Mouse (Mus musculus): ENCODE measurements around the gene Serpinb8. TPM values are rescaled to one million over a fixed set of nuclear protein-coding genes. Genes with fewer than 3 reads are reported as not detected.

Gene Serpinb8
- polyA plus RNA-seq, 1 experiment from 2014 or later = 1.4 TPM

DNA sequence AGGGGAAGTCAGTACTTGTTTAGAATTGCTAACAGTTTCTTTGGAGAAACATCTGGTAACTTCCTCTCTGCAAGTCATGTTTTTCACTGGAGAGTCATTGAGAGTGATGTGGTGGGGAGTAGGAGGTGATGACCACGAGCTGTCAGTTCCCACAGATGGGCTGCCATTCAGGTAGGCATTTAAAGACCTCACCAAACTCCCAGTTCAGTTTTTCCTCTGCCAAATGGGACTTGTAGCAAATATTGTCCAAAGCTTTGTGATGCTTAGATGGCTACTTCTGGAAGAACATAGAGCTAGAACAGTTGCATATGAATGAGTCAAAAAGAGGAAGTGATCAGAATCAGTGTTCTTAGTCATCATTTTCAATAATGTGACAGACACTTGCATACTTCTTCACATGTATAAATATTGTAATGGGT is 5.8 kb upstream of the Serpinb8 start:
- H3K4me1 ChIP-seq (ENCODE audit: control insufficient read depth, insufficient read depth, low read length) = no peaks in the 10 kb centered on the region
- DNase-seq (ENCODE audit: low spot score) = no peak
- WGBS = 57% methylated on average over 1 of the region's 1 CpGs
- H3K9me3 ChIP-seq (replicated peaks; ENCODE audit: control insufficient read depth, low read length) = no peaks in the 10 kb centered on the region
- no peak overlapping the region for H3K4me2 ChIP-seq (ENCODE audit: low read depth, low read length)
- no peak overlapping the region for H3K4me3 ChIP-seq (ENCODE audit: low read depth, low read length)
- no peaks in the 10 kb centered on the region for H3K36me3 ChIP-seq (replicated peaks; ENCODE audit: control insufficient read depth, insufficient read depth, low read depth, low read length)
- no peaks in the 10 kb centered on the region for H3K27me3 ChIP-seq (ENCODE audit: control insufficient read depth, insufficient read depth, low read length)
- H3K9ac ChIP-seq (replicated peaks; ENCODE audit: low read length) = no peak overlapping the region
- no peak overlapping the region for H3K27ac ChIP-seq (replicated peaks; ENCODE audit: low read depth, low read length)
- ATAC-seq (replicated peaks; ENCODE audit: insufficient number of reproducible peaks, low FRiP score, low TSS enrichment, low read depth) = no peak

DNA sequence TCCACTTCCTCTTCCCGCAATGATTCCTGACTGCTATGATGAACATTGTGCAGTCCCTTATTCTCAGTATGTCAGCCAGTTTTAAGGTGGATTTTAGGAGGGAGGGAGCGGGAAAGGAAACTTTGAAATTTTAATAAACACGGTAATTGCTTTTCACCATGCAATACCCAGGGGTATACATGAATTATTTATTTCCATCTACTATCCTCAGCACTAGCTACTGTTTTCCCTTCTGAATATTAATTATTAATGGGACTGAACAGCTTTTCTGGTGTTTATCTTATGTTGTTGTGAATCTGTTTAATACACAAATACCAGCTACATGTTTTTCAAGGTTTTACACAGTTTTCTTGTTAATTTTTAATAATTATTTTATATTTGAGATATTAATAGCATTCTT is 4.9 kb upstream of the Serpinb8 start:
- WGBS = 80% methylated on average over 3 of the region's 3 CpGs
- Histone ChIP-seq H3K9ac (replicated peaks; ENCODE audit: low read length) (no peak overlapping the region), H3K9me3 (replicated peaks; ENCODE audit: control insufficient read depth, low read length) (no peaks in the 10 kb centered on the region), H3K4me2 (ENCODE audit: low read depth, low read length) (no peak overlapping the region), H3K4me1 (ENCODE audit: control insufficient read depth, insufficient read depth, low read length) (no peaks in the 10 kb centered on the region), H3K36me3 (replicated peaks; ENCODE audit: control insufficient read depth, insufficient read depth, low read depth, low read length) (no peaks in the 10 kb centered on the region), H3K4me3 (ENCODE audit: low read depth, low read length) (no peak overlapping the region), H3K27me3 (ENCODE audit: control insufficient read depth, insufficient read depth, low read length) (no peaks in the 10 kb centered on the region), H3K27ac (replicated peaks; ENCODE audit: low read depth, low read length) (no peak overlapping the region)
- DNase-seq (ENCODE audit: low spot score) = no peak
- ATAC-seq (replicated peaks; ENCODE audit: insufficient number of reproducible peaks, low FRiP score, low TSS enrichment, low read depth) = no peak

DNA sequence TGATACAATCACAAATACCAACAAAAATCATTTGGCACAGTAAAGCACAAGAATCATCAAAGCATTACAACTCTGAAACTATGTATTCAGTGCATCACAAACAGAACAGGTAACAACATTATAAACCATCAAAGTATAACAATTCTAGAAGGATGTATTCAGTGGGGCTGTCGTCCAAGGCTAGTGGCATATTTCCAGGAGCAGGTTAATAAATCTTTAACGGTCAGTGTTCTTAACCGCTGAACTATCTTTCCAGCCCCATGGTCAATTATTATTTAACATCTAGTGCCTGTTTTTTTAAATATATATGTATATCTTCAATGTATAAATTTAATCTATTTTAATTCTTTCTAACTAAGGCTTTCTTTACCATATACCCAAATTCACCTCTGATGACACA is 3.6 kb upstream of the Serpinb8 start:
- no peak overlapping the region for H3K4me3 ChIP-seq (ENCODE audit: low read depth, low read length)
- no peak overlapping the region for H3K9ac ChIP-seq (replicated peaks; ENCODE audit: low read length)
- WGBS = 94% methylated on average over 3 of the region's 3 CpGs
- no peaks in the 10 kb centered on the region for H3K9me3 ChIP-seq (replicated peaks; ENCODE audit: control insufficient read depth, low read length)
- H3K36me3 ChIP-seq (replicated peaks; ENCODE audit: control insufficient read depth, insufficient read depth, low read depth, low read length) = no peaks in the 10 kb centered on the region
- H3K27me3 ChIP-seq (ENCODE audit: control insufficient read depth, insufficient read depth, low read length) = no peaks in the 10 kb centered on the region
- no peak for ATAC-seq (replicated peaks; ENCODE audit: insufficient number of reproducible peaks, low FRiP score, low TSS enrichment, low read depth)
- H3K27ac ChIP-seq (replicated peaks; ENCODE audit: low read depth, low read length) = no peak overlapping the region
- H3K4me1 ChIP-seq (ENCODE audit: control insufficient read depth, insufficient read depth, low read length) = no peaks in the 10 kb centered on the region
- no peak for DNase-seq (ENCODE audit: low spot score)
- no peak overlapping the region for H3K4me2 ChIP-seq (ENCODE audit: low read depth, low read length)

DNA sequence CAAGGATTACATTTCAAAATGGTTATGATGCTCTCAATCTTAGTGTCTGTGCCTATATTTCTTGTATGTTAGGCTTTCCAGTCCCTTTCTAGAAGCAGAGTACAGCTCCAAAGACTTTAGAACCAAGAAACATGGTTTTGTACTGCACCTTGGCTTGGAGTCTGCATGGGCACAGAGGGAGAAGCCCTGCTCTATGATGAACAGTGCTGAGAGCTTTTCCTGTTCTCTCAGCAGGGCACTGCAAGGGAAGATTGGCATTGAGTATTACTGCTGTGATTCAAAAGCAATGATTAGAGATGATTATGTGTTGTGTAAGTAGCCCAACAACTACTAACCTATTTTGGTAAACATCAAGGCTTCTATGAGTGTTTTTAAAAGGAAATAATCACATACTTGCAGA is 1.6 kb upstream of the Serpinb8 start:
- Histone ChIP-seq H3K4me1 (ENCODE audit: control insufficient read depth, insufficient read depth, low read length) (no peaks in the 10 kb centered on the region), H3K9me3 (replicated peaks; ENCODE audit: control insufficient read depth, low read length) (no peaks in the 10 kb centered on the region), H3K27me3 (ENCODE audit: control insufficient read depth, insufficient read depth, low read length) (no peaks in the 10 kb centered on the region), H3K9ac (replicated peaks; ENCODE audit: low read length) (no peak overlapping the region), H3K27ac (replicated peaks; ENCODE audit: low read depth, low read length) (no peak overlapping the region), H3K4me3 (ENCODE audit: low read depth, low read length) (no peak overlapping the region), H3K4me2 (ENCODE audit: low read depth, low read length) (no peak overlapping the region), H3K36me3 (replicated peaks; ENCODE audit: control insufficient read depth, insufficient read depth, low read depth, low read length) (no peaks in the 10 kb centered on the region)
- no peak for ATAC-seq (replicated peaks; ENCODE audit: insufficient number of reproducible peaks, low FRiP score, low TSS enrichment, low read depth)
- no peak for DNase-seq (ENCODE audit: low spot score)

DNA sequence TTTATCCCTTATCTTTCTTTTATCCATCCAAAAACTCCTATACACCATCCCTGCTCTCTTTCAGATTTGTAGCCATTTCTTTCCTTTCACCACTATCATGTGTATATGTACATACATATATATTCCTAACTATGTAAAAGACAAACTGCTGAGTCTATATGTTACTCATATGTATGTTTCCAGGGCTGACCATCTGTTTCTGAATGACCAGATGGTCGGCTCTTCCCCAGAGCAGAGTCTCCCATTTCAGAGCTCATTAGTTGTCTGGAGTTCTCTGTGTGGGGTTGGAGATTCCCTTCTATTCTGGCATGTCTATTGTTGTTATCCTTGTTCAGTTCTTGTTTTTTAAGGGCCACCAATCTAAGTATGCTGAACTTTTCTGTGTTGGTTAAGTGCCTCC is 1.2 kb upstream of the Serpinb8 start:
- 43% methylated on average over 1 of the region's 1 CpGs for WGBS
- no peak for ATAC-seq (replicated peaks; ENCODE audit: insufficient number of reproducible peaks, low FRiP score, low TSS enrichment, low read depth)

DNA sequence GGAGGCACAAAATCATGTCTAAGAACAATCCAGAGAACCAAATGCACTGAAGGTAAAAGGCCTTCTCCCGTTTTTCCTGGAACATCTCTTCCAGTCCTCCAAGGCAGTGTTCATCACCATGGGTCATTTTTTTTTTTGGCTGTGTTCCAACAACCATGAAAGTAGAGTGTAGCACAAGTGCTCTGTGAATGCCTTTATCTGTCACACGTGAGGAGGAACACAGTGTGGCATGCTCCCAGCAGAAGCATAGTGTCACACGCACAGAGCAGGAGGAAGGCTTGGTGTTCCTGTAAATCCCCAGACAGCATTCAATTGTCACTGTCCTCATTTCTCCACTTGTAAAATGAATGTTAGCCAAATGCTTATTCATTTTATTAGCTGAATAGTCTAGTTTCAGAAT is 2.8 kb downstream of the Serpinb8 start:
- H3K4me1 ChIP-seq (ENCODE audit: control insufficient read depth, insufficient read depth, low read length) = no peaks in the 10 kb centered on the region
- WGBS = 77% methylated on average over 3 of the region's 3 CpGs
- no peak overlapping the region for H3K4me2 ChIP-seq (ENCODE audit: low read depth, low read length)
- DNase-seq (ENCODE audit: low spot score) (no peak), ATAC-seq (replicated peaks; ENCODE audit: insufficient number of reproducible peaks, low FRiP score, low TSS enrichment, low read depth) (no peak)
- H3K4me3 ChIP-seq (ENCODE audit: low read depth, low read length) = no peak overlapping the region
- H3K9ac ChIP-seq (replicated peaks; ENCODE audit: low read length) = no peak overlapping the region
- H3K9me3 ChIP-seq (replicated peaks; ENCODE audit: control insufficient read depth, low read length) = no peaks in the 10 kb centered on the region
- H3K27ac ChIP-seq (replicated peaks; ENCODE audit: low read depth, low read length) = no peak overlapping the region
- H3K36me3 ChIP-seq (replicated peaks; ENCODE audit: control insufficient read depth, insufficient read depth, low read depth, low read length) = no peaks in the 10 kb centered on the region
- no peaks in the 10 kb centered on the region for H3K27me3 ChIP-seq (ENCODE audit: control insufficient read depth, insufficient read depth, low read length)

More for the DNA sequence above, 1.2 kb upstream of the Serpinb8 start:
- no peaks in the 10 kb centered on the region for H3K36me3 ChIP-seq (replicated peaks; ENCODE audit: control insufficient read depth, insufficient read depth, low read depth, low read length)
- DNase-seq (ENCODE audit: low spot score) = no peak
- H3K4me2 ChIP-seq (ENCODE audit: low read depth, low read length) = no peak overlapping the region
- no peaks in the 10 kb centered on the region for H3K27me3 ChIP-seq (ENCODE audit: control insufficient read depth, insufficient read depth, low read length)
- no peak overlapping the region for H3K27ac ChIP-seq (replicated peaks; ENCODE audit: low read depth, low read length)
- H3K4me1 ChIP-seq (ENCODE audit: control insufficient read depth, insufficient read depth, low read length) = no peaks in the 10 kb centered on the region
- H3K9me3 ChIP-seq (replicated peaks; ENCODE audit: control insufficient read depth, low read length) = no peaks in the 10 kb centered on the region
- no peak overlapping the region for H3K9ac ChIP-seq (replicated peaks; ENCODE audit: low read length)
- no peak overlapping the region for H3K4me3 ChIP-seq (ENCODE audit: low read depth, low read length)

DNA sequence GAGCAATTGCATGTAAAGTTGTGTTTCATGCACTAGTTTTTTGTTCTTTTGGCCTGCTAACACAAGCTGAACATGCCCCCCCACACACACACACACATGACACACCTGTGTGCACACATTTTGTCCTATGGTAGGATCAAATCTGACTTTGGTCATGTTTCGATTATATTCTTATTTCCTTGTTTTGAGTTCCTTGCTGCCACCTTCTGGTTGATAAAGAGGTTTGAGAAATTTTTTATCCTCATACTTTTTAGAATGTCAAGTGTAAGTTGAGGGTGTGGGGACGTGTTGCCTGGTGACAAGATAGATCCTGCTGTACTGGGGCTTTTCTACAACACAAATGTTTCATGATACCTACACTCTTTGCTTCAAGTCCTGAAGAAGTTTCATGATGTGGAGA is 3.7 kb downstream of the Serpinb8 start:
- no peak for DNase-seq (ENCODE audit: low spot score)
- WGBS = 80% methylated on average over 2 of the region's 2 CpGs

DNA sequence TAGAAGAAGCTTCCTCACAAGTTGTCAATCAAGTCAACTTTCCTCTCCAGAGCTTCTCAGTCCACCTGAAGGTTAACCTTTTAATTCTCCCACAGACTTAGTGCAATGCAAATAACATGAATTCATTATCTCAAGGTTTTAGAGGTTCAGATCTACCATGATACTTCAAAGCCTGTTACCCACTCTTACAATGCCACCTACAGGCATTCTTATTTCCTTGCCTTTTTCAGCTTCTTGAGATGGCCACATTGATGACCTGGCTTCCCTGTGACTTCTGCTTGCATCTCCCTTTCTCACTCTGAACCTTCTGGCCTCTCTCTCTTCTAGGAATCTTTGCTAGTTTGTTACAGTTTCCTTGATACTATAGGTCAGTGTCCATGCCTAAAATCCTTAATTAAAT is 7.1 kb downstream of the Serpinb8 start:
- DNase-seq (ENCODE audit: low spot score) (no peak), ATAC-seq (replicated peaks; ENCODE audit: insufficient number of reproducible peaks, low FRiP score, low TSS enrichment, low read depth) (no peak)
- no peaks in the 10 kb centered on the region for H3K4me1 ChIP-seq (ENCODE audit: control insufficient read depth, insufficient read depth, low read length)
- no peaks in the 10 kb centered on the region for H3K27me3 ChIP-seq (ENCODE audit: control insufficient read depth, insufficient read depth, low read length)
- H3K9me3 ChIP-seq (replicated peaks; ENCODE audit: control insufficient read depth, low read length) = no peaks in the 10 kb centered on the region
- H3K4me2 ChIP-seq (ENCODE audit: low read depth, low read length) = no peak overlapping the region
- no peak overlapping the region for H3K4me3 ChIP-seq (ENCODE audit: low read depth, low read length)
- no peak overlapping the region for H3K9ac ChIP-seq (replicated peaks; ENCODE audit: low read length)
- H3K27ac ChIP-seq (replicated peaks; ENCODE audit: low read depth, low read length) = no peak overlapping the region
- H3K36me3 ChIP-seq (replicated peaks; ENCODE audit: control insufficient read depth, insufficient read depth, low read depth, low read length) = no peaks in the 10 kb centered on the region

More for the DNA sequence above, 3.7 kb downstream of the Serpinb8 start:
- no peak for ATAC-seq (replicated peaks; ENCODE audit: insufficient number of reproducible peaks, low FRiP score, low TSS enrichment, low read depth)
- H3K4me2 ChIP-seq (ENCODE audit: low read depth, low read length) = no peak overlapping the region
- no peak overlapping the region for H3K9ac ChIP-seq (replicated peaks; ENCODE audit: low read length)
- H3K27me3 ChIP-seq (ENCODE audit: control insufficient read depth, insufficient read depth, low read length) = no peaks in the 10 kb centered on the region
- no peaks in the 10 kb centered on the region for H3K4me1 ChIP-seq (ENCODE audit: control insufficient read depth, insufficient read depth, low read length)
- no peaks in the 10 kb centered on the region for H3K36me3 ChIP-seq (replicated peaks; ENCODE audit: control insufficient read depth, insufficient read depth, low read depth, low read length)
- H3K4me3 ChIP-seq (ENCODE audit: low read depth, low read length) = no peak overlapping the region
- no peak overlapping the region for H3K27ac ChIP-seq (replicated peaks; ENCODE audit: low read depth, low read length)
- H3K9me3 ChIP-seq (replicated peaks; ENCODE audit: control insufficient read depth, low read length) = no peaks in the 10 kb centered on the region

DNA sequence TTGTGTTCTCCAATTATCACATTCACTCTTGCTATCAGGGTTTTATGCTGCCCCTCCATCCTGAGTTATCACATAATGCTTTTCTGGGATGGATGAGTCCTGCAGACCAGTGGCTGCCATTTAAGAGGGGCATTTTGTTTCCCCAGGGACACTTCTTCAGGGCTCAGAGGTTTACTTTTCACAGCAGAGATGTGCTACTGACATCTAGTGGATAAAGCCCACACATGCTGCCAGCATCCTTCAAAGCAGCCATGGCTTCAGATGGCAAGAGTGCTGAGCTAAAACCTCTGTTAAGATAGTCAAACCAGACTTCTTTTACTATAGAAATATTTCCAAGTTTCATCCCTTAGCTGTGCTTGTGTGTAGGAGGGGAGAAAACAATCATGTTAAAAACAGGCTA is 8.7 kb downstream of the Serpinb8 start:
- H3K27ac ChIP-seq (replicated peaks; ENCODE audit: low read depth, low read length) = no peak overlapping the region
- no peak overlapping the region for H3K4me3 ChIP-seq (ENCODE audit: low read depth, low read length)
- no peaks in the 10 kb centered on the region for H3K36me3 ChIP-seq (replicated peaks; ENCODE audit: control insufficient read depth, insufficient read depth, low read depth, low read length)
- ATAC-seq (replicated peaks; ENCODE audit: insufficient number of reproducible peaks, low FRiP score, low TSS enrichment, low read depth) (no peak), DNase-seq (ENCODE audit: low spot score) (peak; percentile 45)
- no peaks in the 10 kb centered on the region for H3K27me3 ChIP-seq (ENCODE audit: control insufficient read depth, insufficient read depth, low read length)
- H3K9me3 ChIP-seq (replicated peaks; ENCODE audit: control insufficient read depth, low read length) = no peaks in the 10 kb centered on the region
- no peak overlapping the region for H3K4me2 ChIP-seq (ENCODE audit: low read depth, low read length)
- H3K4me1 ChIP-seq (ENCODE audit: control insufficient read depth, insufficient read depth, low read length) = no peaks in the 10 kb centered on the region
- H3K9ac ChIP-seq (replicated peaks; ENCODE audit: low read length) = no peak overlapping the region

All from embryonic facial prominence, embryonic 11.5 days (tissue).